Mouse (Mus musculus): ENCODE data around the gene Npepl1. TPM values are rescaled to one million over a fixed set of nuclear protein-coding genes. Genes with fewer than 3 reads are reported as not detected.

Npepl1 gene
- 32.7 TPM for polyA plus RNA-seq (2017; shearing (Covaris generic))

GRCm38 (mm10) chr2:174109991-174110782 is at the start of gene Npepl1:
Gene Npepl1 (plus strand): TSS chr2:174110349.

GRCm38 (mm10) chr2:174075673-174076432 is 34.3 kb upstream of the Npepl1 start, which contains the start of gene Stx16:
Gene Stx16 (plus strand): TSS chr2:174076308.

Other genes starting within 250 kb of the Npepl1 start
- 31.3 TPM for gene Stx16, start 34.0 kb upstream of the Npepl1 start, polyA plus RNA-seq (2017; shearing (Covaris generic))
- gene Gnas, start 174.0 kb downstream of the Npepl1 start, polyA plus RNA-seq (2017; shearing (Covaris generic)) = 72.9 TPM
- not detected for gene Gm20721, start 236.4 kb downstream of the Npepl1 start, polyA plus RNA-seq (2017; shearing (Covaris generic))